Mouse (Mus musculus): ENCODE results near the gene Ralb. TPM values are rescaled to one million over a fixed set of nuclear protein-coding genes. Genes with fewer than 3 reads are reported as not detected.

Gene Ralb
- polyA plus RNA-seq, 1 experiment from 2014 or later = 83.5 TPM

GRCm38 (mm10) chr1:119490765-119491164, 13.8 kb downstream of the Ralb start:
- Histone ChIP-seq H3K27me3 (no peaks in the 10 kb centered on the region), H3K4me2 (replicated peaks) (no peak overlapping the region), H3K27ac (replicated peaks) (no peak overlapping the region), H3K4me3 (no peak overlapping the region), H3K9me3 (no peaks in the 10 kb centered on the region), H3K9ac (replicated peaks) (no peak overlapping the region), H3K36me3 (no peaks in the 10 kb centered on the region), H3K4me1 (peaks cover 10% of the 10 kb centered on the region; the same call in 1 of the 2 replicates)
- no peak for ATAC-seq (ENCODE audit: low FRiP score, low read depth)
- WGBS = 82% methylated on average over 7 of the region's 7 CpGs

DNA sequence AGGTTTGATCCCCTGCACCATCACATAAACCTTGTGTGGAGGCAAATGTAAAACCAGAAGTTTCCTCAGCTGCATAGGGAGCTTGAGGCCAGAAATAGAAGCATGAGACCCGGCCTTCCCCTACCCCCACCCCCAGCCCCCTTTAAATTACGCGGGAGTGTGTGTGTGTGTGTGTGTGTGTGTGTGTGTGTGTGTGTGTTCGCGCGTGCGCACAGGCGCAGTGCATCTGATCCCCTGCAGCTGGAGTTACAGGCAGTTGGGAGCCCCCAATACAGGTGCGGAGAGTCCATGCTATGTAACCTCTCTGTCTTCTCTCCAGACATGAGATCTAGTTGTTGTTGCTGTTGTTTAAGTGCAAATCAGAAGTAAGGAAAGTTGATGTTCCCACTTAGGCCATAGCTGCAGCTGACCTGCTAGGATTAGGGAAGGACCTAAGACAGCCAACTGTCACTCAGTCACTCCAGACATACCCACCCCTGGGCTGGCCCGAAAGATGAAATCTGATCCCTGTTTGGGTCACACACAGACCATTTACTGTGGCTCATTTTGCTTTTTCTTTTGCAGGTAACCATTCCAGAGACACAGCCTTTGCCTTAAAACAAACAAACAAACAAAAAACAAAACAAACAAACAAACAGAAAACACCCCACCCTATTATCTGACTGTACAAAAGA, 16.5 kb downstream of the Ralb start:
- ATAC-seq (ENCODE audit: low FRiP score, low read depth) = no peak
- no peak overlapping the region for H3K4me3 ChIP-seq
- no peak overlapping the region for H3K4me2 ChIP-seq (replicated peaks)
- H3K4me1 ChIP-seq = peaks cover 10% of the 10 kb centered on the region; the same call in 1 of the 2 replicates
- no peaks in the 10 kb centered on the region for H3K9me3 ChIP-seq
- H3K36me3 ChIP-seq = no peaks in the 10 kb centered on the region
- no peaks in the 10 kb centered on the region for H3K27me3 ChIP-seq
- no peak overlapping the region for H3K9ac ChIP-seq (replicated peaks)
- WGBS = 70% methylated on average over 10 of the region's 10 CpGs
- H3K27ac ChIP-seq (replicated peaks) = no peak overlapping the region

DNA sequence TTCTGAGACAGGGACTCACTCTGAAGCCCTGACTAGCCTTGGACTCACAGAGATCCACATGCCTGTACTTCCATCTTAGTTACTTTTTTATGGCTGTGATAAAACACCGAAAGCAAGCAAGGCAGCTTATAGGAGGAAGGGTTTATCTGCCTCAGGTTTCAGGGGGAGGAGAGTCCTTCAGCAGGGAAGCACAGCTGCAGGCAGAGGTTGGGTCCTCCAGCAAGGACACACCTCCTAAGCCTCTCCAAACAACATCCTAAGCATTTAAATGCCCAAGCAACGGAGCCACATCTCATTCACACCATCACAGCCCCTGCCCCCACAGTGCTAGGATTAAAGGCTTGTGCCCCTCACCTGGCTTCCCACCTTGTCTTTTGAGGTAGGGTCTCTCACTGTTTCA, 18.8 kb downstream of the Ralb start:
- Histone ChIP-seq H3K4me2 (replicated peaks) (no peak overlapping the region), H3K4me1 (peaks cover 10% of the 10 kb centered on the region; the same call in 1 of the 2 replicates), H3K27ac (replicated peaks) (no peak overlapping the region), H3K9ac (replicated peaks) (no peak overlapping the region), H3K27me3 (no peaks in the 10 kb centered on the region), H3K4me3 (no peak overlapping the region), H3K36me3 (peaks cover 6% of the 10 kb centered on the region; the same call in 1 of the 2 replicates), H3K9me3 (no peaks in the 10 kb centered on the region)
- ATAC-seq (ENCODE audit: low FRiP score, low read depth) = no peak
- WGBS = 14% methylated on average over 2 of the region's 2 CpGs

GRCm38 (mm10) chr1:119484457-119484856, 20.1 kb downstream of the Ralb start:
- H3K9ac ChIP-seq (replicated peaks) = no peak overlapping the region
- H3K9me3 ChIP-seq = no peaks in the 10 kb centered on the region
- no peaks in the 10 kb centered on the region for H3K27me3 ChIP-seq
- H3K27ac ChIP-seq (replicated peaks) = no peak overlapping the region
- H3K36me3 ChIP-seq = peaks cover 6% of the 10 kb centered on the region; the same call in 1 of the 2 replicates
- peaks cover 10% of the 10 kb centered on the region; the same call in 1 of the 2 replicates for H3K4me1 ChIP-seq
- no peak overlapping the region for H3K4me3 ChIP-seq
- H3K4me2 ChIP-seq (replicated peaks) = no peak overlapping the region
- 55% methylated on average over 3 of the region's 3 CpGs for WGBS
- no peak for ATAC-seq (ENCODE audit: low FRiP score, low read depth)

GRCm38 (mm10) chr1:119482891-119483290, 21.7 kb downstream of the Ralb start:
- no peak overlapping the region for H3K4me3 ChIP-seq
- H3K9ac ChIP-seq (replicated peaks) = no peak overlapping the region
- H3K4me1 ChIP-seq = peaks cover 10% of the 10 kb centered on the region; the same call in 1 of the 2 replicates
- H3K27ac ChIP-seq (replicated peaks) = no peak overlapping the region
- H3K9me3 ChIP-seq = no peaks in the 10 kb centered on the region
- H3K4me2 ChIP-seq (replicated peaks) = no peak overlapping the region
- H3K36me3 ChIP-seq = peaks cover 6% of the 10 kb centered on the region; the same call in 1 of the 2 replicates
- ATAC-seq (ENCODE audit: low FRiP score, low read depth) = no peak
- H3K27me3 ChIP-seq = no peaks in the 10 kb centered on the region
- WGBS = 58% methylated on average over 3 of the region's 3 CpGs

DNA sequence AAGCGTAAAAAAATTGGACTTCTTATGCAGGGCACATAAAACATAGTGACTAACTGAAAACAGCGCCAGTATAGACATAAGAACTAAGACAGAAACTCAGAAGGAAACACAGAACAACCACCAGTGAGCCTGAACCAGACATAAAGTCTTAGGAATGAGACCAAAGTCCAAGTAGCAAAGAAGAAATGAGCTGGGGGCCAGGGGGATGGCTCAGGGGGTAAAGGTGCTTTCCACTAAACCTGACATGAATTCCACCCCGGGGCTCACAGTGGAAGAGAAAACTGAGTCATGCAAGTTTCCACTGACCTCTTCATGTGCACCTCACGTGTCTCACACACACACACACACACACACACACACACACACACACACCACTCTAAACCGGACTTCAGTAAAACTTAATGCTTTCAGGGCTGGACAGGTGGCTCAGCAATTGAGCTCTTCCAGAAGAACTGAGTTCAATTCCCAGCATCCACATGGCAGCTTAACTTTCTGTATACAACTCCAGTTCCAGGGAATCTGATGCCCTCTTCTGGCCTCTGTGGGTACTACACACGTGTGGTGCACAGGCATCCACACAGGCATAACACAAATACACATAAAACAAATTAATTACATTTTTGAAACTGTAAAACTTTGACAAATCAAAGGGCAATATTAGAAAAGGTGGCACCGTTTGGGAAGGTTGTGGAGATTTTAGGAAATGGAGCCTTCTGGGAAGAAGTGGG, 23.2 kb downstream of the Ralb start:
- no peak for ATAC-seq (ENCODE audit: low FRiP score, low read depth)
- Histone ChIP-seq H3K4me1 (no peaks in the 10 kb centered on the region), H3K9ac (replicated peaks) (no peak overlapping the region), H3K27me3 (no peaks in the 10 kb centered on the region), H3K9me3 (no peaks in the 10 kb centered on the region), H3K4me2 (replicated peaks) (no peak overlapping the region), H3K4me3 (no peak overlapping the region), H3K27ac (replicated peaks) (no peak overlapping the region), H3K36me3 (peaks cover 6% of the 10 kb centered on the region; the same call in 1 of the 2 replicates)
- WGBS = 92% methylated on average over 7 of the region's 7 CpGs

DNA sequence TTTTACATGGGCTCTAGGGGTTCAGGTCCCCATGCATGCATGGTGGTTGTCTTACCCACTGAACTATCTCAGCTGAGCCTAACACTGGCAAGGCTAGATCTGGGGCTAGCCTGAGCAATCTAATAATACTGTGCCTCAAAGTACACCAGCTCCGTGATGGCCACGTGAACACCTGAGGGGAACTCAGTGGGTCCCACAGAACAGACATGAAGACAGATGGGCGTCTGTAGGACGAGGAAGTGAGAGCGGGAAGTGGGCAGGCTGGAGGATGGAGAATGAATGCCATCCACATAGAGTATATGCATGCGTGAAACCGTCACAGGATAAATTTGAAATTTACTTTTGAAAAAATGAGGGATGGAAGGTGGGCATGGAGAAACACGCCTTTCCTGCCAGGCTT, 23.9 kb downstream of the Ralb start:
- H3K27ac ChIP-seq (replicated peaks) = no peak overlapping the region
- H3K4me2 ChIP-seq (replicated peaks) = no peak overlapping the region
- WGBS = 95% methylated on average over 8 of the region's 8 CpGs
- no peak overlapping the region for H3K9ac ChIP-seq (replicated peaks)
- no peak for ATAC-seq (ENCODE audit: low FRiP score, low read depth)
- no peak overlapping the region for H3K4me3 ChIP-seq
- H3K27me3 ChIP-seq = no peaks in the 10 kb centered on the region
- H3K36me3 ChIP-seq = peaks cover 8% of the 10 kb centered on the region; the same call in 1 of the 2 replicates
- H3K9me3 ChIP-seq = no peaks in the 10 kb centered on the region
- H3K4me1 ChIP-seq = no peaks in the 10 kb centered on the region

- H3K27me3 ChIP-seq = no peaks in the 10 kb centered on the region
- no peak overlapping the region for H3K9ac ChIP-seq (replicated peaks)
- no peak overlapping the region for H3K27ac ChIP-seq (replicated peaks)
- no peak overlapping the region for H3K4me3 ChIP-seq
- no peak overlapping the region for H3K4me2 ChIP-seq (replicated peaks)
- no peaks in the 10 kb centered on the region for H3K9me3 ChIP-seq
- no peaks in the 10 kb centered on the region for H3K4me1 ChIP-seq
- WGBS = 85% methylated on average over 4 of the region's 4 CpGs
- peaks cover 13% of the 10 kb centered on the region; the same call in 1 of the 2 replicates for H3K36me3 ChIP-seq
- ATAC-seq (ENCODE audit: low FRiP score, low read depth) = no peak
Measured at GRCm38 (mm10) chr1:119479641-119480040, 25.0 kb downstream of the Ralb start.

DNA sequence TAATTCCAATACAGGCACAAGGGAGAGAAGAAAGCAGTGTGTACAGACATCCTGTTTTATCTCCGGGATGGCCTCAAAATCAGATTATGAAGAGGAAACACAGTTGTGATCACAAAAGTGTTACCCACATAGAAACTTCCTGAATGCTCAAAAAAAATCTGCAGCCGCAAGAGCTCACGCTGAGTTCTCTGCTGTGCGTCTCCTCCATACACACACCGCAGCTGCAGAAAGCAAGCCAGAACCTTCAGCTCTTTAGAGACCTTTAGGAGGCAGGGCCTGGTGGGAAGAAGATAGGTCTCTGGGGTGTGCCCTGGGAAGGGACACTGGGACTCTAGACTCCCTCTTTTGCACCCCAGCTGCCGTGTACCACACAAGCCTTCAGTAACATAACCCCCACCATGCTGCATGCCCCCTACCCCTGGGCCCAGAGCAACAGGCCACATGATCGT, 27.7 kb downstream of the Ralb start:
- peaks cover 10% of the 10 kb centered on the region; the same call in 1 of the 2 replicates for H3K4me1 ChIP-seq
- no peak overlapping the region for H3K9ac ChIP-seq (replicated peaks)
- no peak overlapping the region for H3K4me2 ChIP-seq (replicated peaks)
- no peaks in the 10 kb centered on the region for H3K9me3 ChIP-seq
- H3K27me3 ChIP-seq = no peaks in the 10 kb centered on the region
- H3K4me3 ChIP-seq = no peak overlapping the region
- peaks cover 12% of the 10 kb centered on the region; the same call in 1 of the 2 replicates for H3K36me3 ChIP-seq
- ATAC-seq (ENCODE audit: low FRiP score, low read depth) = no peak
- H3K27ac ChIP-seq (replicated peaks) = no peak overlapping the region
- 86% methylated on average over 7 of the region's 7 CpGs for WGBS

- Histone ChIP-seq H3K9ac (replicated peaks) (no peak overlapping the region), H3K36me3 (0 out of 2 replicates have a peak, but pooled peaks cover 10% of the 10 kb centered on the region), H3K4me1 (peaks cover 17% of the 10 kb centered on the region; the same call in 1 of the 2 replicates), H3K4me2 (replicated peaks) (no peak overlapping the region), H3K27me3 (no peaks in the 10 kb centered on the region), H3K4me3 (no peak overlapping the region), H3K27ac (replicated peaks) (no peak overlapping the region), H3K9me3 (no peaks in the 10 kb centered on the region)
- 91% methylated on average over 7 of the region's 7 CpGs for WGBS
- no peak for ATAC-seq (ENCODE audit: low FRiP score, low read depth)
Measured at GRCm38 (mm10) chr1:119474671-119475070, 29.9 kb downstream of the Ralb start.

DNA sequence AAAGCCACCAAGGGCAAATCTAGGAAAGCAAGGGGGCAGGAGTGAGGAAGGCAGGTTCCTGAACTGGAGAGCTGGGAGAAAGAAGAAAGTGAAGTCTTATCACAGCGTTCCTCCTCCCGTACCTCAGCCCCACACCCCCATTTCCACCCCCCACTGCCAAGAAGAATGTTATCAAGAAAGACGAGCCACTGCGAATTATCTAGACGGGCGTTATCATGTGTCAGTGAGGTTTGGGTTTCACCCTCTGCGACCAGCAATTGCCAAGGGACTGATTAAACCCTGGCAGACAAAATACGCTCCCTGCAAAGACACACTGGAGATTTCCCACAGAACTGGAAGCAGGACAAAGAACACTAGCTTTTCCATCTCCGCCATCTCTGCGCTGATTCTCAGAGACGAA, 31.9 kb downstream of the Ralb start:
- H3K36me3 ChIP-seq = 0 out of 2 replicates have a peak, but pooled peaks cover 10% of the 10 kb centered on the region
- ATAC-seq (ENCODE audit: low FRiP score, low read depth) = no peak
- H3K9me3 ChIP-seq = no peaks in the 10 kb centered on the region
- H3K4me3 ChIP-seq = no peak overlapping the region
- WGBS = 57% methylated on average over 11 of the region's 11 CpGs
- no peak overlapping the region for H3K4me2 ChIP-seq (replicated peaks)
- no peak overlapping the region for H3K9ac ChIP-seq (replicated peaks)
- peaks cover 17% of the 10 kb centered on the region; the same call in 1 of the 2 replicates for H3K4me1 ChIP-seq
- H3K27ac ChIP-seq (replicated peaks) = peak overlapping the region; percentile 52; the same call in 1 of the 2 replicates
- H3K27me3 ChIP-seq = no peaks in the 10 kb centered on the region

DNA sequence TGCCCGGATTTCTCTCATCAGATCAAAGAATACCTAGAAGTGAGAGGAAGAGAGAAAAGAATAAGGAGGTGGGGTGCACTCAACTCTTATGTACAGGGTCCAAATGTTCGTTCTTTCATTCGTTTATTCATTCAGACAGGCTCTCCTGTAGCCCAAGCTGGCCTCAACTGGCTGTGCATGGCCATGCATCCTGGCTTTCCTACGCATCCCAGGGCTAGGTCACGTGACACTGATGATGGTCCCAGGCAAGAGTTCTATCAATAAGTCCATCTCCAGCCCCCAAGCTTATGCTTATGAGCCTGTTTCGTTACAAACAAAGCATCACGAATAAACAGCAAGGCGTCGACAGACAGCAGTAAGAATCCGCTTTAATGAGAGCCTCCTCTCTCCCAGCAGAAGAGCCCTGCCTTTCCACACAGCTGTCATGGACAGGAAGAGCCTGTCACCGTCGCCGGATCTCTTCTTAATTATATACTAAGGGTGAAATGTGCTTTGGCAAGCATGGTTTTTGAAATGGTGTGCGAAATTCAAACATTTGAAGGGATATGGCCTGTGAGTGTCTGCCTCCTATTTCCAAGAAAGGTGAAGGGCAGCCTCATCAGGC, 32.7 kb downstream of the Ralb start:
- Histone ChIP-seq H3K9ac (replicated peaks) (no peak overlapping the region), H3K9me3 (no peaks in the 10 kb centered on the region), H3K4me3 (no peak overlapping the region), H3K27me3 (no peaks in the 10 kb centered on the region), H3K4me1 (peaks cover 17% of the 10 kb centered on the region; the same call in 1 of the 2 replicates), H3K4me2 (replicated peaks) (no peak overlapping the region), H3K36me3 (0 out of 2 replicates have a peak, but pooled peaks cover 10% of the 10 kb centered on the region), H3K27ac (replicated peaks) (no peak overlapping the region)
- WGBS = 68% methylated on average over 14 of the region's 14 CpGs
- no peak for ATAC-seq (ENCODE audit: low FRiP score, low read depth)

Data from midbrain, embryonic 12.5 days (tissue).